Mouse (Mus musculus): ENCODE results near the gene Ywhab. TPM values are rescaled to one million over a fixed set of nuclear protein-coding genes. Genes with fewer than 3 reads are reported as not detected.

Gene Ywhab
- 260 TPM for polyA plus RNA-seq (2014; fragmentation: Illumina TruSeq; extraction: RNeasy Lipid Tissue Mini Kit (QIAGEN cat#74804); ENCODE audit: low read depth, low replicate concordance)

GRCm38 (mm10) chr2:163994654-163994976, at the start of gene Ywhab:
Gene Ywhab (plus strand): TSS chr2:163994960.

GRCm38 (mm10) chr2:164025150-164025549, 30.4 kb downstream of the Ywhab start, which contains the start of gene Pabpc1l:
Gene Pabpc1l (plus strand): TSS chr2:164025450.

Other genes starting within 250 kb of the Ywhab start
- gene Ada, start 244.7 kb upstream of the Ywhab start, polyA plus RNA-seq (2014; fragmentation: Illumina TruSeq; extraction: RNeasy Lipid Tissue Mini Kit (QIAGEN cat#74804); ENCODE audit: low read depth, low replicate concordance) = 0.61 TPM
- gene Ccn5, start 174.1 kb upstream of the Ywhab start, polyA plus RNA-seq (2014; fragmentation: Illumina TruSeq; extraction: RNeasy Lipid Tissue Mini Kit (QIAGEN cat#74804); ENCODE audit: low read depth, low replicate concordance) = not detected
- not detected for gene Kcnk15, start 141.3 kb upstream of the Ywhab start, polyA plus RNA-seq (2014; fragmentation: Illumina TruSeq; extraction: RNeasy Lipid Tissue Mini Kit (QIAGEN cat#74804); ENCODE audit: low read depth, low replicate concordance)
- not detected for gene Rims4, start 76.3 kb upstream of the Ywhab start, polyA plus RNA-seq (2014; fragmentation: Illumina TruSeq; extraction: RNeasy Lipid Tissue Mini Kit (QIAGEN cat#74804); ENCODE audit: low read depth, low replicate concordance)
- 1.4 TPM for gene Pabpc1l, start 30.5 kb downstream of the Ywhab start, polyA plus RNA-seq (2014; fragmentation: Illumina TruSeq; extraction: RNeasy Lipid Tissue Mini Kit (QIAGEN cat#74804); ENCODE audit: low read depth, low replicate concordance)
- 53.7 TPM for gene Stk4, start 75.4 kb downstream of the Ywhab start, polyA plus RNA-seq (2014; fragmentation: Illumina TruSeq; extraction: RNeasy Lipid Tissue Mini Kit (QIAGEN cat#74804); ENCODE audit: low read depth, low replicate concordance)
- gene Tomm34, start 76.2 kb downstream of the Ywhab start, polyA plus RNA-seq (2014; fragmentation: Illumina TruSeq; extraction: RNeasy Lipid Tissue Mini Kit (QIAGEN cat#74804); ENCODE audit: low read depth, low replicate concordance) = 8.0 TPM
- gene Kcns1, start 176.2 kb downstream of the Ywhab start, polyA plus RNA-seq (2014; fragmentation: Illumina TruSeq; extraction: RNeasy Lipid Tissue Mini Kit (QIAGEN cat#74804); ENCODE audit: low read depth, low replicate concordance) = not detected
- gene Wfdc5, start 187.8 kb downstream of the Ywhab start, polyA plus RNA-seq (2014; fragmentation: Illumina TruSeq; extraction: RNeasy Lipid Tissue Mini Kit (QIAGEN cat#74804); ENCODE audit: low read depth, low replicate concordance) = not detected
- gene Wfdc12, start 195.6 kb downstream of the Ywhab start, polyA plus RNA-seq (2014; fragmentation: Illumina TruSeq; extraction: RNeasy Lipid Tissue Mini Kit (QIAGEN cat#74804); ENCODE audit: low read depth, low replicate concordance) = not detected
- gene Wfdc15a, start 205.2 kb downstream of the Ywhab start, polyA plus RNA-seq (2014; fragmentation: Illumina TruSeq; extraction: RNeasy Lipid Tissue Mini Kit (QIAGEN cat#74804); ENCODE audit: low read depth, low replicate concordance) = not detected
- 155 TPM for gene Wfdc15b, start 226.7 kb downstream of the Ywhab start, polyA plus RNA-seq (2014; fragmentation: Illumina TruSeq; extraction: RNeasy Lipid Tissue Mini Kit (QIAGEN cat#74804); ENCODE audit: low read depth, low replicate concordance)
- not detected for gene Svs2, start 243.5 kb downstream of the Ywhab start, polyA plus RNA-seq (2014; fragmentation: Illumina TruSeq; extraction: RNeasy Lipid Tissue Mini Kit (QIAGEN cat#74804); ENCODE audit: low read depth, low replicate concordance)